Mouse (Mus musculus) heart, adult 2 months (tissue): ENCODE measurements around the gene Bmp7.

Experiments
- CTCF ChIP-seq: fragments of 200-600 bp; IDR thresholded peaks from 2 replicates; pipeline ENCODE4 v1.8.1; 2022; ENCODE audit warnings: antibody characterized with exemption, mild to moderate bottlenecking, moderate library complexity
- EP300 ChIP-seq: fragments of 200-500 bp; IDR thresholded peaks from 2 replicates; pipeline ENCODE4 v1.6.1; 2011; ENCODE audit warnings: low read depth, low read length, control low read depth; ENCODE audit not compliant: insufficient read depth
- POLR2A ChIP-seq: fragments of 200-500 bp; IDR thresholded peaks from 2 replicates; pipeline ENCODE4 v1.6.1; 2011; ENCODE audit warnings: mild to moderate bottlenecking, low read depth, low read length, control low read depth; ENCODE audit not compliant: insufficient read depth

DNA sequence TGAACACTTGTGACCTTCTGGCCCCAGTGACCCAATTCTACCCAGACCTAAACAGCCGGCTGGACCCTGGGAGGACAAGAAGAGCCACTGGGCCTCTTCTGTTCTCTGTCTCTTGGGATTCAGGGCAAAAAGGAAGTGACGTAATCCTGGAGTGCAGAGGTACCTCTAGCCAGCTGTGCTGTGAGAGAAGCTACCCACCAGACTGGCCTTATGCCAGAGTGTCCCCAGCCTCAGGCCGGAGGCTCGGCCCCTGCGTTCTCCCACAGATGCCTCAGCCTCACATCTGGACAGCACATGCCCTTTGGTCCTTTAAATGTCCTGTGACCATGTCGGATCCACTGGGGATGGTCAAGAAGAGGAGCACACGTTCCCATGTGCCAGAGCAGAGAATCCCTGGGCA is 54.3 kb downstream of the Bmp7 start:
- TF ChIP-seq EP300 (no peak), CTCF (no peak), POLR2A (no peak)
